12 mouse cellular contexts compared by ENCODE assay signal in the genomic region with DNA sequence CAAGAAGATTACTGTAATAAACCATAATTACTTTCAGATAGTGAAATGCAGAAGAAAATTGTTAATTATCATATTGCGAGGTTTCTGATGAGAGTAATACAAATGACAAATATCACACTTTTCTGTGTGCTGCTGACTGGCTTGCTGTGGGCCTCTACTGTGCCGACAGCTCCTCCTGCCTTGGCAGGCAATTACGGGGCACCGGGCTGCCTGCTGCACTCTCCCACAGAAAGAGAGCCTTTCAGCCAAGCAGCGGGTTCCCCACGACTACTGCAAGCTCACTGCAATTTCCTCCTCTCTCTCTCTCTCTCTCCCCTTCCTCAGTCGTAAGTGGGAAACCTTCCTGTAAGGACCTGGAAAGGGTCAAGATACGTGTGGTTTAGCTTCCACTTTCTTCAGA.
DNase-seq lines count a peak whose midpoint lies in the region; ATAC-seq and TF ChIP-seq lines count a peak whose summit lies in the region.
"Had no signal": no experiment of that assay in that cellular context is flagged by ENCODE, and none has a peak within 500 bp of the region (broad histone marks: within the 10 kb centered on the region; RNA-seq: fewer than 3 reads in every experiment).

No protein-coding gene starts in this region.

- DNase-seq in forebrain, embryonic 11.5 days (ENCODE audit: low spot score), result no peak
- DNase-seq in left cerebral cortex, postnatal 4 days, result peak; percentile 17
- no peak for DNase-seq in left cerebral cortex, postnatal 10 days (ENCODE audit: extremely low spot score in 1 of 2, low spot score in 2 of 2)
- peak; percentile 85 for DNase-seq in brain, embryonic 14.5 days (ENCODE audit: low read depth)
- peak; percentile 67 for DNase-seq in forebrain, embryonic 14.5 days (ENCODE audit: low spot score)
- DNase-seq in liver, result no peak
- DNase-seq: lung, embryonic 14.5 days; thymus, postnatal 25 days had no signal

- 20% methylated on average over 8 of the region's 8 CpGs for WGBS in forebrain, embryonic 13.5 days
- WGBS in forebrain, embryonic 11.5 days, result 34% methylated on average over 8 of the region's 8 CpGs
- 18% methylated on average over 8 of the region's 8 CpGs for WGBS in forebrain, embryonic 14.5 days

- ATAC-seq in forebrain, embryonic 13.5 days, result peak; percentile 78
- ATAC-seq in forebrain, embryonic 11.5 days (replicated peaks; ENCODE audit: low FRiP score), result no peak
- peak; percentile 68; the same call in 1 of the 2 replicates for ATAC-seq in forebrain, embryonic 14.5 days

- TF ChIP-seq CTCF in brain, embryonic 14.5 days (IDR thresholded peaks at IDR 0.05; ENCODE audit: borderline replicate concordance, extremely low read depth, insufficient read depth, insufficient read length), result no peak

- peak overlapping the region; percentile 22 for H3K4me2 ChIP-seq in forebrain, embryonic 13.5 days
- H3K4me2 ChIP-seq in forebrain, embryonic 11.5 days (ENCODE audit: low read depth, low read length, severe bottlenecking), result no peak overlapping the region
- no peak overlapping the region for H3K4me2 ChIP-seq in forebrain, embryonic 14.5 days (ENCODE audit: low read length)
- H3K4me2 ChIP-seq: embryonic facial prominence, embryonic 15.5 days; liver, embryonic 11.5 days; lung, embryonic 14.5 days had no signal

- intact Hi-C loops in left cerebral cortex, postnatal 4 days (cut with DNase I), result no loop called here
- intact Hi-C loops in left cerebral cortex, postnatal 10 days (cut with DNase I), result no loop called here

- H3K27ac ChIP-seq in forebrain, embryonic 13.5 days, result peak overlapping the region; percentile 51; the same call in 1 of the 2 replicates
- H3K27ac ChIP-seq in forebrain, embryonic 11.5 days (ENCODE audit: low read depth, low read length), result no peak overlapping the region
- H3K27ac ChIP-seq in forebrain, embryonic 14.5 days (ENCODE audit: low read depth, low read length), result peak overlapping the region; percentile 50; the same call in 1 of the 2 replicates
- H3K27ac ChIP-seq: embryonic facial prominence, embryonic 15.5 days; macrophage had no signal

- no peak for TF ChIP-seq POLR2A in brain, embryonic 14.5 days (IDR thresholded peaks at IDR 0.05; ENCODE audit: borderline replicate concordance, extremely low read depth, insufficient read depth, insufficient read length, poor library complexity, severe bottlenecking)

- H3K4me3 ChIP-seq in forebrain, embryonic 13.5 days, result no peak overlapping the region
- no peak overlapping the region for H3K4me3 ChIP-seq in forebrain, embryonic 11.5 days (ENCODE audit: low read depth, low read length)
- H3K4me3 ChIP-seq in forebrain, embryonic 14.5 days (ENCODE audit: low read depth, low read length), result no peak overlapping the region
- H3K4me3 ChIP-seq: embryonic facial prominence, embryonic 15.5 days had no signal

- peaks cover 22% of the 10 kb centered on the region for H3K4me1 ChIP-seq in forebrain, embryonic 13.5 days
- peaks cover 2% of the 10 kb centered on the region; the same call in 1 of the 2 replicates for H3K4me1 ChIP-seq in forebrain, embryonic 11.5 days (replicated peaks; ENCODE audit: control insufficient read depth, insufficient read depth, low read length)
- H3K4me1 ChIP-seq in forebrain, embryonic 14.5 days (ENCODE audit: control insufficient read depth, insufficient read depth, low read length), result peaks cover 19% of the 10 kb centered on the region
- H3K4me1 ChIP-seq: embryonic facial prominence, embryonic 15.5 days had no signal

- no peaks in the 10 kb centered on the region for H3K9me3 ChIP-seq in forebrain, embryonic 13.5 days (replicated peaks)
- no peaks in the 10 kb centered on the region for H3K9me3 ChIP-seq in forebrain, embryonic 11.5 days (ENCODE audit: control insufficient read depth, low read length)
- H3K9me3 ChIP-seq in forebrain, embryonic 14.5 days (replicated peaks; ENCODE audit: control insufficient read depth, low read length), result no peaks in the 10 kb centered on the region
- H3K9me3 ChIP-seq: embryonic facial prominence, embryonic 15.5 days had no signal

- H3K36me3 ChIP-seq in forebrain, embryonic 13.5 days (ENCODE audit: poor library complexity, severe bottlenecking), result peaks cover 17% of the 10 kb centered on the region
- H3K36me3 ChIP-seq in forebrain, embryonic 11.5 days (ENCODE audit: control insufficient read depth, insufficient read depth, low read length), result no peaks in the 10 kb centered on the region
- H3K36me3 ChIP-seq in forebrain, embryonic 14.5 days (ENCODE audit: control insufficient read depth, insufficient read depth, low read length), result no peaks in the 10 kb centered on the region

- no peaks in the 10 kb centered on the region for H3K27me3 ChIP-seq in forebrain, embryonic 13.5 days
- no peaks in the 10 kb centered on the region for H3K27me3 ChIP-seq in forebrain, embryonic 11.5 days (ENCODE audit: control insufficient read depth, insufficient read depth, low read length)
- H3K27me3 ChIP-seq in forebrain, embryonic 14.5 days (replicated peaks; ENCODE audit: control insufficient read depth, insufficient read depth, low read length), result no peaks in the 10 kb centered on the region
- H3K27me3 ChIP-seq: embryonic facial prominence, embryonic 15.5 days had no signal

- H3K9ac ChIP-seq in forebrain, embryonic 13.5 days, result 0 out of 2 replicates have a peak overlapping the region, but pooled peaks have one; percentile 37
- no peak overlapping the region for H3K9ac ChIP-seq in forebrain, embryonic 11.5 days (ENCODE audit: low read length)
- H3K9ac ChIP-seq in forebrain, embryonic 14.5 days (ENCODE audit: low read length), result peak overlapping the region; percentile 26
- H3K9ac ChIP-seq: embryonic facial prominence, embryonic 15.5 days; lung, embryonic 14.5 days had no signal

Comparison
In these comparisons a context has a peak if more than half of its experiments do, and no peak if none do; other contexts are left out.
1. DNase-seq: peak in left cerebral cortex, postnatal 4 days (single experiment), brain, embryonic 14.5 days (single experiment) and forebrain, embryonic 14.5 days (single experiment); none in forebrain, embryonic 11.5 days (single experiment), left cerebral cortex, postnatal 10 days (0 of 2) and liver (single experiment).